Mouse (Mus musculus) liver, embryonic 16.5 days (tissue): ENCODE results near the gene Pabpn1. TPM values are rescaled to one million over a fixed set of nuclear protein-coding genes. Genes with fewer than 3 reads are reported as not detected.

ENCODE experiments used
- ATAC-seq: fragments of 200-750 bp; cut with Nextera tagmentation; 2 replicates; pipeline ENCODE4 v1.8.0; 2017; ENCODE audit warnings: low read depth, mild to moderate bottlenecking, moderate number of reproducible peaks, moderate library complexity
- H3K27ac ChIP-seq: fragments of 300-500 bp; sonication (generic); 2 replicates; pipeline ENCODE4 v1.5.1; 2014; ENCODE audit warnings: mild to moderate bottlenecking, low read length
- H3K27me3 ChIP-seq: fragments of 300-500 bp; sonication (generic); 2 replicates; pipeline ENCODE4 v1.6.1; 2014; ENCODE audit warnings: low read depth, low read length, mixed read lengths; ENCODE audit not compliant: control insufficient read depth, insufficient read depth
- H3K36me3 ChIP-seq: fragments of 300-500 bp; sonication (generic); 2 replicates; pipeline ENCODE4 v1.6.1; 2014; ENCODE audit warnings: mild to moderate bottlenecking; ENCODE audit not compliant: control insufficient read depth, insufficient read depth
- H3K4me1 ChIP-seq: fragments of 300-500 bp; sonication (generic); 2 replicates; pipeline ENCODE4 v1.6.1; 2014; ENCODE audit warnings: low read depth, low read length, mixed read lengths; ENCODE audit not compliant: control insufficient read depth
- H3K4me2 ChIP-seq: fragments of 300-500 bp; sonication (generic); 2 replicates; pipeline ENCODE4 v1.6.1; 2014; ENCODE audit warnings: low read depth, low read length, mixed read lengths
- H3K4me3 ChIP-seq: fragments of 300-500 bp; sonication (generic); 2 replicates; pipeline ENCODE4 v1.5.1; 2014; ENCODE audit warnings: low read depth, mild to moderate bottlenecking, low read length
- H3K9ac ChIP-seq: fragments of 300-500 bp; sonication (generic); 2 replicates; pipeline ENCODE4 v1.6.1; 2014; ENCODE audit warnings: low read depth, low read length
- H3K9me3 ChIP-seq: fragments of 300-500 bp; sonication (generic); replicated peaks from 2 replicates; pipeline ENCODE4 v1.6.1; 2016; ENCODE audit warnings: low read length; ENCODE audit not compliant: control insufficient read depth
- WGBS: fragments of 180-500 bp; shearing (Covaris S2); extraction: QIAGEN DNeasy Blood & Tissue Kit; methylation state at CpG from one replicate; pipeline ENCODE4 v1.1.7; 2014; ENCODE audit not compliant: insufficient replicate concordance; 5-methylcytosine and 5-hydroxymethylcytosine counted together
- polyA plus RNA-seq: library from polyadenylated mRNA; unstranded; fragments of >200 nt; fragmentation: Nextera tagmentation; extraction: Ambion mirVana; gene quantifications from 2 replicates; pipeline ENCODE4 v1.2.1, GENCODE M21; 2015

Pabpn1 gene
- polyA plus RNA-seq, 1 experiment from 2014 or later = 30.1 TPM

- H3K4me1 ChIP-seq = no peaks in the 10 kb centered on the region
- no peak overlapping the region for H3K4me2 ChIP-seq
- H3K9me3 ChIP-seq = no peaks in the 10 kb centered on the region
- WGBS = 60% methylated on average over 15 of the region's 15 CpGs
- H3K27ac ChIP-seq = no peak overlapping the region
- H3K27me3 ChIP-seq = no peaks in the 10 kb centered on the region
- no peak for ATAC-seq
- H3K4me3 ChIP-seq = no peak overlapping the region
- H3K9ac ChIP-seq = no peak overlapping the region
- no peaks in the 10 kb centered on the region for H3K36me3 ChIP-seq
These were observed 46.3 kb downstream of the Pabpn1 start for GRCm38 (mm10) chr14:54938431-54939219.

GRCm38 (mm10) chr14:54939434-54940175, 47.3 kb downstream of the Pabpn1 start:
- ATAC-seq = no peak
- Histone ChIP-seq H3K9ac (no peak overlapping the region), H3K4me3 (no peak overlapping the region), H3K4me2 (no peak overlapping the region), H3K36me3 (no peaks in the 10 kb centered on the region), H3K27ac (no peak overlapping the region), H3K27me3 (no peaks in the 10 kb centered on the region), H3K4me1 (no peaks in the 10 kb centered on the region), H3K9me3 (no peaks in the 10 kb centered on the region)
- 38% methylated on average over 12 of the region's 12 CpGs for WGBS

- Histone ChIP-seq H3K4me1 (no peaks in the 10 kb centered on the region), H3K36me3 (no peaks in the 10 kb centered on the region), H3K9me3 (no peaks in the 10 kb centered on the region), H3K4me3 (no peak overlapping the region), H3K27ac (no peak overlapping the region), H3K4me2 (no peak overlapping the region), H3K27me3 (no peaks in the 10 kb centered on the region), H3K9ac (no peak overlapping the region)
- ATAC-seq = no peak
- 43% methylated on average over 3 of the region's 3 CpGs for WGBS
These were observed 47.9 kb downstream of the Pabpn1 start for GRCm38 (mm10) chr14:54940176-54940530.

- Histone ChIP-seq H3K9me3 (no peaks in the 10 kb centered on the region), H3K4me2 (no peak overlapping the region), H3K9ac (no peak overlapping the region), H3K4me3 (no peak overlapping the region), H3K27me3 (no peaks in the 10 kb centered on the region), H3K4me1 (no peaks in the 10 kb centered on the region), H3K27ac (no peak overlapping the region), H3K36me3 (no peaks in the 10 kb centered on the region)
- ATAC-seq = no peak
- 42% methylated on average over 13 of the region's 13 CpGs for WGBS
These were observed 49.0 kb downstream of the Pabpn1 start for GRCm38 (mm10) chr14:54941024-54941978.

GRCm38 (mm10) chr14:54942479-54942878, 50.2 kb downstream of the Pabpn1 start:
- 65% methylated on average over 8 of the region's 8 CpGs for WGBS
- no peak overlapping the region for H3K9ac ChIP-seq
- no peaks in the 10 kb centered on the region for H3K9me3 ChIP-seq
- H3K4me1 ChIP-seq = no peaks in the 10 kb centered on the region
- no peaks in the 10 kb centered on the region for H3K36me3 ChIP-seq
- no peak overlapping the region for H3K27ac ChIP-seq
- ATAC-seq = no peak
- no peak overlapping the region for H3K4me2 ChIP-seq
- H3K4me3 ChIP-seq = no peak overlapping the region
- H3K27me3 ChIP-seq = no peaks in the 10 kb centered on the region

- no peak overlapping the region for H3K4me3 ChIP-seq
- H3K4me2 ChIP-seq = no peak overlapping the region
- no peak for ATAC-seq
- no peak overlapping the region for H3K27ac ChIP-seq
- H3K27me3 ChIP-seq = no peaks in the 10 kb centered on the region
- WGBS = 71% methylated on average over 7 of the region's 7 CpGs
- H3K4me1 ChIP-seq = no peaks in the 10 kb centered on the region
- no peak overlapping the region for H3K9ac ChIP-seq
- H3K9me3 ChIP-seq = no peaks in the 10 kb centered on the region
- H3K36me3 ChIP-seq = no peaks in the 10 kb centered on the region
These were observed 51.7 kb downstream of the Pabpn1 start for GRCm38 (mm10) chr14:54943971-54944370.

GRCm38 (mm10) chr14:54944939-54945338, 52.6 kb downstream of the Pabpn1 start:
- WGBS = 42% methylated on average over 2 of the region's 2 CpGs
- H3K27me3 ChIP-seq = no peaks in the 10 kb centered on the region
- H3K36me3 ChIP-seq = no peaks in the 10 kb centered on the region
- H3K9me3 ChIP-seq = no peaks in the 10 kb centered on the region
- no peak for ATAC-seq
- no peak overlapping the region for H3K27ac ChIP-seq
- H3K9ac ChIP-seq = no peak overlapping the region
- H3K4me3 ChIP-seq = no peak overlapping the region
- H3K4me1 ChIP-seq = no peaks in the 10 kb centered on the region
- H3K4me2 ChIP-seq = no peak overlapping the region

- ATAC-seq = no peak
- 69% methylated on average over 19 of the region's 19 CpGs for WGBS
These were observed 53.8 kb downstream of the Pabpn1 start for GRCm38 (mm10) chr14:54945975-54946704.

More at GRCm38 (mm10) chr14:54945975-54946704, 53.8 kb downstream of the Pabpn1 start:
- H3K4me2 ChIP-seq = no peak overlapping the region
- H3K27me3 ChIP-seq = no peaks in the 10 kb centered on the region
- no peaks in the 10 kb centered on the region for H3K4me1 ChIP-seq
- H3K36me3 ChIP-seq = no peaks in the 10 kb centered on the region
- no peak overlapping the region for H3K27ac ChIP-seq
- no peak overlapping the region for H3K4me3 ChIP-seq
- H3K9me3 ChIP-seq = no peaks in the 10 kb centered on the region
- H3K9ac ChIP-seq = no peak overlapping the region
